Mouse (Mus musculus) embryo, embryonic 11 days (tissue): ENCODE measurements around the gene Prep.
"Not testable (repeated sequence)": the region's sequence is repeated elsewhere in the genome, so short reads cannot be mapped to it uniquely, and the experiment has no call there.

ENCODE experiments used
- DNase-seq: peaks from one replicate; pipeline ENCODE4 v3.0.0-alpha.2; 2015

Gene Prep

GRCm38 (mm10) chr10:45122476-45122875, 55.5 kb downstream of the Prep start:
- no peak for DNase-seq

- DNase-seq, result no peak
These were observed 56.0 kb downstream of the Prep start for GRCm38 (mm10) chr10:45123011-45123410.

- DNase-seq, result no peak
These were observed 62.1 kb downstream of the Prep start for GRCm38 (mm10) chr10:45129105-45129504.

GRCm38 (mm10) chr10:45130004-45130403, 63.0 kb downstream of the Prep start:
- no peak for DNase-seq

- DNase-seq, result peak; percentile 29
These were observed 65.4 kb downstream of the Prep start for GRCm38 (mm10) chr10:45132371-45132770.

- DNase-seq, result no peak
These were observed 69.8 kb downstream of the Prep start for GRCm38 (mm10) chr10:45136806-45137205.

GRCm38 (mm10) chr10:45139910-45140309, 72.9 kb downstream of the Prep start:
- no peak for DNase-seq

GRCm38 (mm10) chr10:45140474-45141212, 73.6 kb downstream of the Prep start:
- DNase-seq, result no peak

GRCm38 (mm10) chr10:45142359-45142758, 75.4 kb downstream of the Prep start:
- DNase-seq, result no peak

- no peak for DNase-seq
These were observed 77.2 kb downstream of the Prep start for GRCm38 (mm10) chr10:45144038-45144817.

GRCm38 (mm10) chr10:45146821-45147220, 79.8 kb downstream of the Prep start:
- no peak for DNase-seq

- peak; percentile 45 for DNase-seq
These were observed 84.1 kb downstream of the Prep start for GRCm38 (mm10) chr10:45151137-45151536.

- no peak for DNase-seq
These were observed 85.0 kb downstream of the Prep start for GRCm38 (mm10) chr10:45151771-45152692.

- DNase-seq, result no peak
These were observed 87.6 kb downstream of the Prep start for GRCm38 (mm10) chr10:45154557-45155060.

- DNase-seq, result no peak
These were observed 98.8 kb downstream of the Prep start for GRCm38 (mm10) chr10:45165851-45166250.

GRCm38 (mm10) chr10:45173927-45174326, 106.9 kb downstream of the Prep start:
- DNase-seq, result no peak

- no peak for DNase-seq
These were observed 107.3 kb downstream of the Prep start for GRCm38 (mm10) chr10:45174345-45174744.

- not testable (repeated sequence) for DNase-seq
These were observed 110.8 kb downstream of the Prep start, which contains the start of gene Popdc3 for GRCm38 (mm10) chr10:45177798-45178197. Popdc3 (plus strand) TSS chr10:45178098.

- no peak for DNase-seq
These were observed 113.8 kb downstream of the Prep start for GRCm38 (mm10) chr10:45180677-45181326.

- no peak for DNase-seq
These were observed 114.3 kb downstream of the Prep start for GRCm38 (mm10) chr10:45181344-45181743.

GRCm38 (mm10) chr10:45185457-45185856, 118.5 kb downstream of the Prep start:
- no peak for DNase-seq
